Mouse (Mus musculus): ENCODE results near the gene Ccdc122. TPM values are rescaled to one million over a fixed set of nuclear protein-coding genes. Genes with fewer than 3 reads are reported as not detected.
A peak's percentile ranks its signal among the peaks of the same experiment; 100 is the strongest.
"Not testable (repeated sequence)": the region's sequence is repeated elsewhere in the genome, so short reads cannot be mapped to it uniquely, and the experiment has no call there.

Ccdc122 gene
- total RNA-seq (2022): 1 to 10 TPM; 1.0 to 2.2 (median 1.3) TPM

DNA sequence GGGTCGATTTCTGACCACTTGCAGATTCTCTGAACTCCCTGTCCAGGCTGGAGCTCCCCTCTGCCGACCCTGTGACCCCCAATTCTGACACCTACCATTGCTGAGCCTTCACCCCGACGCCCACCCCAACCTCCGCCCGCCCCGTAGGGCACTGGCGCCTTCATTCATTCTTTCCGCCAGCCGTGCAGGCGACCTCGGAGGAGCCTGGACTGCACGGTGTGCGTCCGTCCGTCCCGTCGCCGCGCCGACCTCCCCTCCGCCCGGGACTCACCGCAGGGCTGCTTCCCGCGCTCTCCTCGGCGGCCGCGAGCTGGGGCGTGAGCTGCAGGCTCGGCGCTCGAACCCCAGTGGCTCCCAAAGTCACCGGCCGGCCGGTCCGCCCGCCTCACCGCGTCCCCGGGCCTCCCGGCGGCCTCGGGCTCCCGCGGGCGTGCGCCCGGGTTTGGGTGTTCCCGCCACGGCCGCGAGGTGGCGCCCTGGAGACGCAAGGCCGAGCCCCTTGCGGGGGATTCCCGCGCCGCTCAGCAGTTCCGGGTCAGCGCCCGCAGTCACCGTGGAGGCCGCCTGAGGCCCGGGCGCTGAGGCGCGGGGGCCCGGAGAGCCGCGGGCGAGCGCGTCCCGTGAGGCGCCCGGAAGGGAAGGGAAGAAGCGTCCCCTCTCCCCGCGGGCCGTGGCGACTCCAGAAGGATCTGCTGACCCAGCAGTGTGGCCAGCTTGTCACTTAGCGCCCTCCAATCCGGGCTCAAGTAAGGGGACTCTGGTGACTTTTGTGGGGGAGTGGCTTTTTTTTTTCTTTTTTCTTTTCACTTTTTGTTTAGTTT lies at the start of gene Ccdc122, which contains the start of gene Lacc1:
Gene Ccdc122 (plus strand): TSS at position 547 of the 821 bp plus-strand sequence.
Gene Lacc1 (minus strand): TSS at position 679 of the 821 bp plus-strand sequence.
- peak; percentile 58 to 65 for DNase-seq (ENCODE audit: low spot score in 2 of 2)

DNA sequence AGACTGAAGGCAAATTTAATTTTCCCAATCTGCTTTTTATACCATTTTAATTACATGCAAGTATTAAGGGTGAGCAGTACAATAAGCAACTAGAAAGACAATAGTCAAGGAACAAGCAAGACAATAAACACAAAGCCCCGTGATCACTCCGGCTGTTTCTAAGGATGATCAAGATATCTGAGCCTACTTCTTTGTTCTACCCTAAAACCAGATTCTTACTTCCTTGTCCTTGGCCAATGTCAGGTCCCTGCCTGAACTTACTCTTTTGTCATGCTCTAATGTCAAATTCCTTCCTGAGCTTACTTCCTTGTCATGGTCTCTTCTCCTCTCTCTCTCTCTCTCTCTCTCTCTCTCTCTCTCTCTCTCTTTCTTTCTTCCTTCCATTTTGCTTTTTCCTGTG lies 46.2 kb upstream of the Ccdc122 start:
- not testable (repeated sequence) for DNase-seq (ENCODE audit: low spot score in 2 of 2)

- DNase-seq (ENCODE audit: low spot score in 2 of 2): no peak
Observed at GRCm38 (mm10) chr14:77004740-77005139, 31.8 kb upstream of the Ccdc122 start.

GRCm38 (mm10) chr14:77005566-77005965 lies 31.0 kb upstream of the Ccdc122 start:
- no peak for DNase-seq (ENCODE audit: low spot score in 2 of 2)

DNA sequence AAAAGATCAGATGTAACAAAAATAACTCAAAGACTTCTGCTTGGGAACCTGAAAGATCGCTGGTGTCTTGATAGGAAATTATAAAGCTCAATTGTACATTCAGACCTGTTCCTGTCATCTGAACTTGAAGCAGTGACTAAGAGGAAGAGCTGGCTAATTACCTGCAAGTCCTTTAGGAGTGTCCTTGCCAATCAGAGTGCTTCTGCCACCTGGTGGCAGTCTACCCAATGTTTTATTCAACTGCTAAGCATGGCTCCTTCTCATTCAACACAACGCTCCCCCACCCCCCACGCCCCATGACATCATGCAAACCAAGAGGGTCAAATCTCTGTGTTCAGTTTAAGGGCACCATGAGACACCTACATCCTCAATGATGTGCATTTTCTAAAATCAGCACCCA lies 28.3 kb upstream of the Ccdc122 start:
- peak; percentile 24 to 28 for DNase-seq (ENCODE audit: low spot score in 2 of 2)

DNA sequence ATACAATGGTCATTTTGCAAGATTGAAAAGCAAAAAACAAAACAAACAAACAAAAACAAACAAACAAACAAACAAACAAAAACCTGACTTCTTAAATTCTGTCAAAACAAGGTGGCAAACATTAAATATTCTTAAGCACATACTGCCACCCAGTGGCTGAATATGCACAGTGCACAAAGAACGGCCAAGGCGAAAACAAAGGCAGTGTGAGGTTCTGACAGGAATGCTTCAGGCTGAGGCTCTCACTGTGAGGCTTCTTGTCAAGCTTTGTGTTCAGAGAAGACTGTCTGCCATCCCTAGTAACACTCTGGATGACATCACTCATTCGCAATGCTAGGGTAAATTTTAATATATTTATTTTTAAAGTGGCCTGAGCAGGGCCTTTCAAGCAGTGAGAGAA lies 24.8 kb upstream of the Ccdc122 start:
- DNase-seq (ENCODE audit: low spot score in 2 of 2): peak; percentile 13 to 33

- not testable (repeated sequence) for DNase-seq (ENCODE audit: low spot score in 2 of 2)
Observed at GRCm38 (mm10) chr14:77016783-77017182, 19.8 kb upstream of the Ccdc122 start.

GRCm38 (mm10) chr14:77017211-77017610 lies 19.4 kb upstream of the Ccdc122 start:
- no peak for DNase-seq (ENCODE audit: low spot score in 2 of 2)

GRCm38 (mm10) chr14:77024499-77024898 lies 12.1 kb upstream of the Ccdc122 start:
- no peak for DNase-seq (ENCODE audit: low spot score in 2 of 2)

DNA sequence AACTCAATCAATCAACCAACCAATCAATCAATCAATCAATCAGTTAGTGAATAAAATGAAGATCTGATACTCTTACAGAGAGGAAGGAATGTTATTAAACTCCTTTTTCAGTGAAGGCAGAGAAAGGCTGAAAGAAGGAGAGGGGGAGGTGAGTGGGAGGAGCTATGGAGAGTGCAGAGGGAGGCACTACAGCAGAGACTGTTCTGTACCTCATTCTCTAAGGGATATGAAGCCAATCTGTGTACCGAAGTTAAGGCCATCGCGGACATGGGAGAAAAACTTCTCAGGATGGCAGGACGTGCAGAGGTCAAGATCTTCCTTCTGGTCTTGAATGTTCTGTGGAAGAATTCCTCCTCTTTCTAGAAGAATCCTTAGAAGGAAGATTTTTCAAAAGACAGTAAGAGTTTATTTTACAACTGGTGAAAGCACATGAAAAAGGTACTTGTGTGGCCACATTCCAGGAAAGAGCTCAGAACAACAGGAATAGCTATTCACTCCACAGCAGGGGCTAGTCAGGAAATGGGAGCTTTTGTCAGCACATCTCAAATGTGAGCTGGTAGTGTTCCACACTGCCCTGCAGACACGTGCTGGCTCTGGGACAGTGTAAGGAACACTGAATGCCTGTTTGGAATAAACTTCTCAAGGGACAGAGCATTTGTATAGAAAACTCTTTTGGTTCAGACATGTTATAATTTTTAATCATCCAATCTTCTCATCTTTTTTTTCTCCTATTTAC lies 7.1 kb upstream of the Ccdc122 start:
- no peak for DNase-seq (ENCODE audit: low spot score in 2 of 2)

- no peak for DNase-seq (ENCODE audit: low spot score in 2 of 2)
Observed at GRCm38 (mm10) chr14:77030808-77031207, 5.8 kb upstream of the Ccdc122 start.

DNA sequence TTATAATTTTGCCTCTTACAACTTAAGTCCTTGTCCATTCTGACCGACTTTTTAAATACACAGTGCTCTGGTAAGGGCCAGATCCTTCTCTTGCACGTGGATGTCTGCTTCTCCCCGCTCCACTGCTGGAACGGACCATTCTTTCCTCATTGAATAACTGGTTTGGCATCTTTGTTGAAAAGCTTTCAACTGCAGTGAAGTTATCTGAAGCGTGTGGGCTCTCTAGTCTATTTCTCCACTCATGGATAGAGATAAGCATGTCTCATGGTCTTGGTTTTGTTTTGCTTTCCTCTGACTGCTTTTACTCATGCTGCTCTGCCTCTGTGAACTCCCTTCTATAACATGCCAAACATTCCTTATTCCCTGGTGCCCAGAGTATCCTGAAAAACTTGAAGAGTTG lies 4.1 kb upstream of the Ccdc122 start:
- no peak for DNase-seq (ENCODE audit: low spot score in 2 of 2)

DNA sequence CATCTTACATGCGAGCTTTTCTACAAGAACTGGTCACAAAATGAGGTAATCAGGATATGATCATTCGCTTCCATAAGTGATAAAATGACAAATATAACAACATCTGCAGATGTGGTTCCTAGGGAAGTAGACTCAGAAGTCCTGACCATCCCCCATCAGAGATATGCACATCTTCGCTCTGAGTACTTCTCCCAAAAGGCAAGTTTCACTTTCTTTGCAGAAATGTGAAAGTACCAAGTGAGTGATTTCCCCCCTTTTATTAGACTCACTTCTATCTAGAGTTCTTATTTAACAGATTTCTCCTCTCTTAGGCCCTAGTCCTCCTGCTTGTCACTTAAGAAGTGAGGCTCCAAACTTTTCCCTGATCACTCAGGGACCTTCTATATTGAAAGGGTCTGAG lies 3.2 kb upstream of the Ccdc122 start:
- DNase-seq (ENCODE audit: low spot score in 2 of 2): no peak

GRCm38 (mm10) chr14:77034175-77034915 lies 2.2 kb upstream of the Ccdc122 start:
- no peak for DNase-seq (ENCODE audit: low spot score in 2 of 2)

DNA sequence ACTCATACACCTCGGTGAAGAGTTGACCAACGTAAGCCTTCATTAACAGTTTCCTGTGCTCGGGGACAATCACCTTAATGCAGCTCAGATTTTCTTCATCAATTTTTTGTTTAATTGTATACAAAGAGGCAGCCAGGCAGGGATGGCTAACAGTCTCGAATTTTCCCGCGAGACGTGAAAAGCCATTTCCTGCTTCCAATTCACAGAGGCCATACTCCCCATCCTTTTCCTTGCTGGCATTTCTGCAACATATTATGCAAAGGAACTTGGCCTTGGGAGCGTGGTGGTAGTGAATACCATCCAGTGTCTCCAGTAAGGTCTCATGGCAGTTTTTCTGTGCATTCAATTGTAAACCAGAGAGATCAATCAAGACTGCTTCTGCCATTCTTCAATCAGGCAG lies 1.6 kb upstream of the Ccdc122 start:
- no peak for DNase-seq (ENCODE audit: low spot score in 2 of 2)

DNA sequence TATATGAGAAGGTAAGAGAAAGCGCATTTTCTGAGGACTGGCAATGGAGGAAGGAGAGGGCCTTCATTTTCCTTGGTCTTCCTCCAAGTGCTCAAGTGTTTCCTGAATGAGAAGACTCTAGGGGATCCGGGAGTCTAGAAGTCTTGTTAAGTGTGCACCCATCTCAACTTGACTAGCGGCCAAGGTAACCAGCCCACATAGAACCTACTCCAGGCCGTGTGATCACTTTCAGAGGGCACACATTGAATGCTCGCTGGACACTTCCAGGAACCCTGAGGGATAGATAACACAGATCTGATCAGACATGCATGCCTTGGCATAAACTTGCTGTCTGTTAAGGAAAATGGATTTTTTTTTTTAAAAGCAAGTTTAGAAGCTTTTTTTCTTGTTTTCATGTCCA lies 758 bp downstream of the Ccdc122 start:
- no peak for DNase-seq (ENCODE audit: low spot score in 2 of 2)

GRCm38 (mm10) chr14:77037832-77038425 lies 1.4 kb downstream of the Ccdc122 start:
- DNase-seq (ENCODE audit: low spot score in 2 of 2): no peak

GRCm38 (mm10) chr14:77053288-77053687 lies 16.7 kb downstream of the Ccdc122 start:
- no peak for DNase-seq (ENCODE audit: low spot score in 2 of 2)

DNA sequence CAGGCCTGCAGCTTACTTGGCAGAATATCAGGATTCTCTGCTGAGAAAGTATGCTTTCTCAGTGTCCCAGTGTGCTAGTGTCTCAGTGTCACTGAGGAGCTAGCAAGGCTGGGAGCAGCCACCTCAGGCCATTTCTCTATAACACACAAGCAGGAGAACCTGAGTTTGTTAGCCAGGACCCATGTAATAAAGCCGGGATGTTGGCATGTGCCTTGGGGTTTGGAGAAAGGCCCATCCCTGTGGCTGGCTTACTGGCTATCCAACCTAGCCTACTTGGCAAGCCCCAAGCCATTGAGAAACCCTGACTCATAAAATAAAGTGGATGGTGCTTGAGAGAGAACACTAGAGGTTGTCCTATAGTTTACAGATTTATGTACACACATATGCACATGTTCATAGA lies 32.8 kb downstream of the Ccdc122 start:
- no peak for DNase-seq (ENCODE audit: low spot score in 2 of 2)

GRCm38 (mm10) chr14:77081248-77081647 lies 44.7 kb downstream of the Ccdc122 start:
- no peak for DNase-seq (ENCODE audit: low spot score in 2 of 2)

GRCm38 (mm10) chr14:77100285-77100684 lies 63.7 kb downstream of the Ccdc122 start:
- DNase-seq (ENCODE audit: low spot score in 2 of 2): no peak
